Mouse (Mus musculus) midbrain, embryonic 12.5 days (tissue): Measurements from ENCODE around the gene Olfr1494. TPM values are rescaled to one million over a fixed set of nuclear protein-coding genes. Genes with fewer than 3 reads are reported as not detected.

Experiments
- ATAC-seq: fragments of 200-750 bp; cut with Nextera tagmentation; 2 replicates; pipeline ENCODE4 v1.8.0; 2017; ENCODE audit warnings: low read depth, moderate TSS enrichment, moderate library complexity; ENCODE audit not compliant: low FRiP score
- H3K27ac ChIP-seq: fragments of 300-500 bp; sonication (generic); replicated peaks from 2 replicates; pipeline ENCODE4 v1.5.1; 2016; ENCODE audit warnings: mild to moderate bottlenecking
- H3K27me3 ChIP-seq: fragments of 300-500 bp; sonication (generic); 2 replicates; pipeline ENCODE4 v1.6.1; 2016; ENCODE audit warnings: mild to moderate bottlenecking
- H3K36me3 ChIP-seq: fragments of 300-500 bp; sonication (generic); 2 replicates; pipeline ENCODE4 v1.6.1; 2016
- H3K4me1 ChIP-seq: fragments of 300-500 bp; sonication (generic); 2 replicates; pipeline ENCODE4 v1.6.1; 2016
- H3K4me2 ChIP-seq: fragments of 300-500 bp; sonication (generic); replicated peaks from 2 replicates; pipeline ENCODE4 v1.6.1; 2016; ENCODE audit warnings: mild to moderate bottlenecking, moderate library complexity
- H3K4me3 ChIP-seq: fragments of 300-500 bp; sonication (generic); 2 replicates; pipeline ENCODE4 v1.5.1; 2016; ENCODE audit warnings: mild to moderate bottlenecking
- H3K9ac ChIP-seq: fragments of 300-500 bp; sonication (generic); replicated peaks from 2 replicates; pipeline ENCODE4 v1.6.1; 2016; ENCODE audit warnings: mild to moderate bottlenecking, moderate library complexity
- H3K9me3 ChIP-seq: fragments of 300-500 bp; sonication (generic); 2 replicates; pipeline ENCODE4 v1.6.1; 2016; ENCODE audit warnings: mild to moderate bottlenecking
- WGBS: fragments of 180-500 bp; shearing (Covaris S2); methylation state at CpG from one replicate; pipeline ENCODE4 v1.1.7; 2016; 5-methylcytosine and 5-hydroxymethylcytosine counted together
- polyA plus RNA-seq: library from polyadenylated mRNA; unstranded; fragments of >200 nt; fragmentation: Nextera tagmentation; extraction: Ambion mirVana; gene quantifications from 2 replicates; pipeline ENCODE4 v1.2.1, GENCODE M21; 2016

Olfr1494 gene
- polyA plus RNA-seq = not detected in 2 replicates

DNA sequence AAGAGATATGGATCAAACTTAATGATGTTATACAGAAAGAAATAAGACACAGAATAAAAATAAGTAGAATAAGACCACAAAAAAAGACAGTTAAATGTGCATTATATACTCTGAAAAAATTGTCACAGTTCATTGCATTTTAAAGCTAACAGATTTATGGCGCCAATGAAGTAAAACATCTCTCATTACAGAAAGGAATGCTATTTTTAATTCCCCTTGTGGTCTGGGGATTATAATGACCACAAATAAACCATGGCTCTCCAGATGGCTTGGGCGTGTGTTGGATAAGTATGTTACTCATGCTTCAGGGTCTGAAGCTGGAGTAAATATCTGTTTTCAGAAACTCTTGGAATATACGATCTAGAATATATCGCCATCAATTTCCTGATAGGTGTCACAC, at the start of gene Olfr1494:
TSS of gene Olfr1494 (plus strand) at position 301 of the 400 bp plus-strand sequence.
- no peaks in the 10 kb centered on the region; the same call in 1 of the 2 replicates for H3K9me3 ChIP-seq
- WGBS = 94% methylated on average over 4 of the region's 4 CpGs
- H3K4me2 ChIP-seq = no peak within 1 kb of the TSS
- no peak within 1 kb of the TSS for H3K4me3 ChIP-seq
- no peaks in the 10 kb centered on the region for H3K36me3 ChIP-seq
- H3K9ac ChIP-seq = no peak within 1 kb of the TSS
- no peak for ATAC-seq
- H3K27me3 ChIP-seq = no peaks in the 10 kb centered on the region
- no peak within 1 kb of the TSS for H3K27ac ChIP-seq
- H3K4me1 ChIP-seq = no peaks in the 10 kb centered on the region

DNA sequence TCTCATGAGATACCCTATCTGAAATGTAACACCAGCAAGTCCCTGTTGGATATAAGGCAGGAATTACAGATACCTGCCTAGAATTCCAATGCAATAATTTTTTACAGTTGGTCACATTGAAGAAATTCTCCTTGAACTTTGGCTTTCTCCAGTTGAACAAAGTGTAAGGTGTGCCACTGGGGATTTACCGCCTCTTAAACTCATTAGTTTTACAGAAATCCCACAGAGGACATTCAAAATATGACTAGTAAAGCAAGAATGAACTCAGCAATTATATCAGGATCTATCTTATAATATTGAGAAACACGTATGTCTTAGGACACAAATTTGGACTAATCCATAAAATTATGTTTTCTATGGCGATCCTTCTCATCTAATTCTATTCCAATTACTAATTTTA, 42.6 kb upstream of the Olfr1494 start, which contains the start of gene Olfr1491:
TSS of gene Olfr1491 (plus strand) at position 301 of the 400 bp plus-strand sequence.
- H3K36me3 ChIP-seq = no peaks in the 10 kb centered on the region
- ATAC-seq = no peak
- H3K9me3 ChIP-seq = no peaks in the 10 kb centered on the region
- no peak within 1 kb of the TSS for H3K27ac ChIP-seq
- no peaks in the 10 kb centered on the region for H3K27me3 ChIP-seq
- no peak within 1 kb of the TSS for H3K4me2 ChIP-seq
- 72% methylated on average over 3 of the region's 3 CpGs for WGBS
- no peaks in the 10 kb centered on the region for H3K4me1 ChIP-seq
- no peak within 1 kb of the TSS for H3K4me3 ChIP-seq
- H3K9ac ChIP-seq = no peak within 1 kb of the TSS

DNA sequence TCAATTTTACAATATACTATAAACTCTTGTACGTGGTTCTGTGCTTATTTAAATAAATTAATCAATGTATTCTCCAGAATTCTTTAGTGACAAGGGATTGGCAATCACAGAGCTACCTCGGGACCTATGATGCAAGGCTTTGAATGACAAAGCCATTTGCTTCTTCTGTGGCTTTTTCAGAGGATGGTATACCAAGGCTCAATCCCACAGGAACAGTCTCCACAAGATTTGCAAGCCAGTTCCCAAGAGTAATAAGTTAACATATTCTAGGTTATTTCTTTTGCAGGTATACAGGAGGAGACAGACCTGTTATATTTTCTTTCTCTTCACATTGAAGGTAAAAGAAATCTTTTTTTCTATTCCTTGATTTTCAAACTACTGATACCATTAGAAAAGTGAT, 16.6 kb upstream of the Olfr1494 start, which contains the start of gene Olfr1493-ps1:
TSS of gene Olfr1493-ps1 (plus strand) at position 301 of the 400 bp plus-strand sequence.
- H3K9ac ChIP-seq = no peak within 1 kb of the TSS
- H3K4me2 ChIP-seq = no peak within 1 kb of the TSS
- H3K4me3 ChIP-seq = no peak within 1 kb of the TSS
- H3K36me3 ChIP-seq = no peaks in the 10 kb centered on the region
- no peaks in the 10 kb centered on the region for H3K4me1 ChIP-seq
- no peaks in the 10 kb centered on the region for H3K27me3 ChIP-seq
- 0 out of 2 replicates have a peak, but pooled peaks cover 5% of the 10 kb centered on the region for H3K9me3 ChIP-seq
- ATAC-seq = no peak
- 56% methylated on average over 2 of the region's 2 CpGs for WGBS
- no peak within 1 kb of the TSS for H3K27ac ChIP-seq

DNA sequence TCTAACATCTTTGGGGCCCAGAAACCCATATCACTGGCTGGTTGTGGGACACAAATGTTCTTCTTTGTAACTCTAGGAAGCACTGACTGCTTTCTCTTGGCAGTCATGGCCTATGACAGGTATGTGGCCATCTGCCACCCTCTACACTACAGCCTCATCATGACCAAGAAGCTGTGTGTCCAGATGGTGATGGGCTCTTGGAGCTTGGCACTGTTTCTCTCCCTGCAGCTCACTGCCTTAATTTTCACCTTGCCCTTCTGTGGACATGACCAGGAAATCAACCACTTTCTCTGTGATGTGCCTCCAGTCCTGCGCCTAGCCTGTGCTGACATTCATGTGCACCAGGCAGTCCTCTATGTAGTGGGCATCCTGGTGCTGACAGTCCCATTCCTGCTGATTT, 9.8 kb downstream of the Olfr1494 start:
- H3K9me3 ChIP-seq = no peaks in the 10 kb centered on the region
- H3K9ac ChIP-seq = no peak overlapping the region
- no peak overlapping the region for H3K27ac ChIP-seq
- H3K36me3 ChIP-seq = no peaks in the 10 kb centered on the region
- no peak overlapping the region for H3K4me2 ChIP-seq
- 95% methylated on average over 1 of the region's 1 CpGs for WGBS
- no peaks in the 10 kb centered on the region for H3K27me3 ChIP-seq
- no peaks in the 10 kb centered on the region for H3K4me1 ChIP-seq
- no peak for ATAC-seq
- H3K4me3 ChIP-seq = no peak overlapping the region

DNA sequence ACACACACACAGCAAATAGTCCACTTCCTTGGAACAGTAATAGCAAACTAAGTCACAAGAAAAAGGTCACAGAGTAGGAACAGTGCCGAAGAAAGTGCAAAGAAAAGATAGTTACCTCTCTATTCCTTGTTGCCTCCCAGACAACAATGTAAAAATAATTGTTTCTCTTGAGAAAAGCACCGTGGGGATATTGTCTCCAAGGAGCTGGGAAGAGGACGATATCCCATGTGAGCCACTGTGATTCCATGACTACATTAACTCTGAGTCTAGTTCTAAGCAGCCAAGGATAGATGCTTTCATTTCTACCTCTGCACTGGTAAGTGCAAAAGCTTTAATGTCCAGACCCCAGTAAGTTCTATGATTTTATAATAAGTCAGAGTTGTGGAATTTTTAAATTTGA, 24.8 kb downstream of the Olfr1494 start, which contains the start of gene Olfr1495:
TSS of gene Olfr1495 (plus strand) at position 301 of the 400 bp plus-strand sequence.
- Histone ChIP-seq H3K9me3 (no peaks in the 10 kb centered on the region), H3K4me1 (no peaks in the 10 kb centered on the region), H3K27me3 (no peaks in the 10 kb centered on the region), H3K4me2 (no peak within 1 kb of the TSS), H3K4me3 (no peak within 1 kb of the TSS), H3K36me3 (no peaks in the 10 kb centered on the region), H3K9ac (no peak within 1 kb of the TSS), H3K27ac (no peak within 1 kb of the TSS)
- 80% methylated on average over 3 of the region's 3 CpGs for WGBS
- no peak for ATAC-seq

DNA sequence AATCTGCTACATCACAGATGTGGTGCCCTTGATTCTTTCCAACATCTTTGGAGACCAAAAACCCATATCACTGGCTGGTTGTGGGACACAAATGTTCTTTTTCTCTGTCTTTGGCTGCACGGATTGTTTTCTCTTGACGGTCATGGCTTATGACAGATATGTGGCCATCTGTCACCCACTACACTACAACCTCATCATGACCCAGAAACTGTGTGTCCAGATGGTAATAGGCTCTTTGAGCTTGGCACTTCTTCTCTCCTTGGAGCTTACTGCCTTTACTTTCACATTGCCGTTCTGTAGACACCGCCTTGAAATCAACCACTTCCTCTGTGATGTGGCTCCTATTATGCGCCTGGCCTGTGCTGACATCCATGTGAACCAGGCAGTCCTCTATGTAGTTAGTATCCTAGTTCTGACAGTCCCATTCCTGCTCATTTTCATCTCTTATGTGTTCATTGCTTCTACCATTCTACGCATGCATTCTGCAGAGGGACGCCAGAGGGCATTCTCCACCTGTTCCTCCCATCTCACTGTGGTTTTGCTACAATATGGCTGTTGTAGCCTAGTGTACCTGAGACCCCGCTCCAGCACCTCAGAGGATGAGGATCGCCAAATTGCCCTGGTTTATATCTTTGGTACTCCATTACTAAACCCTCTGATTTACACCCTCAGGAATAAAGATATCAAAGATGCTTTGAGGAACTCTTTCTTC, 29.2 kb downstream of the Olfr1494 start:
- Histone ChIP-seq H3K9ac (no peak overlapping the region), H3K4me1 (no peaks in the 10 kb centered on the region), H3K9me3 (no peaks in the 10 kb centered on the region), H3K4me2 (no peak overlapping the region), H3K27ac (no peak overlapping the region), H3K4me3 (no peak overlapping the region), H3K36me3 (no peaks in the 10 kb centered on the region), H3K27me3 (no peaks in the 10 kb centered on the region)
- WGBS = 90% methylated on average over 9 of the region's 9 CpGs
- no peak for ATAC-seq

DNA sequence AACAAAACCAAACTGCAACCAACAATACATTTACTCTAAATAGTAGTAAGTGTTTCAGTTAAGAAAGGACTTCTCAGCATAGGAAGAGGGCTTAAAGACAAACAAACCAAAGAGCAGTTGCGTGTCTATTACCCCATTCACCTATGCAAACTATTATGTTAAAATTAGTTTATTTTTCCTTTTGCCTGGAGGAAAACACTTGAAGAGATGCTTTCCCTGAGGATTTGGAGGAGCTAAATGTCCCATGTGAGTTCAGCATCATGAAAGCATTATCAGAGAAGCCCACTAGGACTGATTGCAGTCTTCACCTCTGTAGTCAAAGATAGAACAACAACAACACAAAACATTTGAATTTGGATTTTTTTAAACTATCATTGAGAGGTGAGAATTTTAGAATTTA, 38.0 kb downstream of the Olfr1494 start, which contains the start of gene Olfr1496:
TSS of gene Olfr1496 (plus strand) at position 301 of the 400 bp plus-strand sequence.
- Histone ChIP-seq H3K36me3 (no peaks in the 10 kb centered on the region), H3K9me3 (no peaks in the 10 kb centered on the region), H3K4me1 (no peaks in the 10 kb centered on the region), H3K4me3 (no peak within 1 kb of the TSS), H3K27me3 (no peaks in the 10 kb centered on the region), H3K4me2 (no peak within 1 kb of the TSS), H3K27ac (no peak within 1 kb of the TSS), H3K9ac (no peak within 1 kb of the TSS)
- WGBS = 83% methylated on average over 1 of the region's 1 CpGs
- ATAC-seq = no peak

DNA sequence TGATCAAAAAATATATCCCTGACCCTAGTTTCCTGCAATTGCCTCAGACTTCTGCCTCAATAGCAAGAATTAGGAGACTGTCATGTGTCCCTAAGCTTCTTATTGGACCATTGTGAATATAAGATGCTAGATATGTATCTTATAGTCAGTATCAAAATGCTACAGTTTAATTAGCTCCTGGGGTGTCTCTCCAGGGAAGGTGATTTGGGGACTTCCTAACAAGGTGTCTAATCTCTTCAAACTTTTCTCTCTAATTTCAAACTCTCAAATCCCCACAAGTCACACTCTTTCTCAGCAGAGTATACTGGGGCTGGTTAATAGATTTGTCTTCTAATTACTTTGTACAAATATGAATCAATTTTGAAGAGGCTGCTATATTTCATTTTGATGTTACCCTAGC, 58.6 kb downstream of the Olfr1494 start, which contains the start of gene Olfr1497:
TSS of gene Olfr1497 (minus strand) at position 101 of the 400 bp plus-strand sequence.
- Histone ChIP-seq H3K9me3 (no peaks in the 10 kb centered on the region), H3K9ac (no peak within 1 kb of the TSS), H3K4me3 (no peak within 1 kb of the TSS), H3K4me1 (no peaks in the 10 kb centered on the region), H3K27ac (no peak within 1 kb of the TSS), H3K4me2 (no peak within 1 kb of the TSS), H3K36me3 (no peaks in the 10 kb centered on the region), H3K27me3 (no peaks in the 10 kb centered on the region)
- ATAC-seq = no peak

Other genes starting within 250 kb of the Olfr1494 start
- gene Olfr1477, start 239.2 kb upstream of the Olfr1494 start, polyA plus RNA-seq = not detected in 2 replicates
- not detected in 2 replicates for gene Olfr1480, start 211.8 kb upstream of the Olfr1494 start, polyA plus RNA-seq
- not detected in 2 replicates for gene Olfr1484, start 156.2 kb upstream of the Olfr1494 start, polyA plus RNA-seq
- gene Olfr1487, start 122.4 kb upstream of the Olfr1494 start, polyA plus RNA-seq = not detected in 2 replicates
- gene Olfr1489, start 108.1 kb upstream of the Olfr1494 start, polyA plus RNA-seq = not detected in 2 replicates
- gene Olfr1490, start 88.6 kb upstream of the Olfr1494 start, polyA plus RNA-seq = not detected in 2 replicates
- not detected in 2 replicates for gene Olfr1491, start 42.5 kb upstream of the Olfr1494 start, polyA plus RNA-seq
- not detected in 2 replicates for gene Olfr1493-ps1, start 16.4 kb upstream of the Olfr1494 start, polyA plus RNA-seq
- not detected in 2 replicates for gene Olfr1495, start 24.9 kb downstream of the Olfr1494 start, polyA plus RNA-seq
- gene Olfr1496, start 38.1 kb downstream of the Olfr1494 start, polyA plus RNA-seq = not detected in 2 replicates
- gene Olfr1497, start 58.5 kb downstream of the Olfr1494 start, polyA plus RNA-seq = not detected in 2 replicates
- gene Olfr1499, start 79.7 kb downstream of the Olfr1494 start, polyA plus RNA-seq = not detected in 2 replicates
- gene Olfr1500, start 90.8 kb downstream of the Olfr1494 start, polyA plus RNA-seq = not detected in 2 replicates
- not detected in 2 replicates for gene Olfr1501, start 111.0 kb downstream of the Olfr1494 start, polyA plus RNA-seq
- gene Olfr1502, start 122.1 kb downstream of the Olfr1494 start, polyA plus RNA-seq = not detected in 2 replicates
- not detected in 2 replicates for gene Olfr1504, start 158.2 kb downstream of the Olfr1494 start, polyA plus RNA-seq
- not detected in 2 replicates for gene Olfr1505, start 173.8 kb downstream of the Olfr1494 start, polyA plus RNA-seq